Mouse (Mus musculus) liver, embryonic 12.5 days (tissue): ENCODE results near the gene Fam13a. TPM values are rescaled to one million over a fixed set of nuclear protein-coding genes. Genes with fewer than 3 reads are reported as not detected.

Experiments
- ATAC-seq: fragments of 200-750 bp; cut with Nextera tagmentation; 2 replicates; pipeline ENCODE4 v1.8.0; 2017; ENCODE audit warnings: moderate number of reproducible peaks, mild to moderate bottlenecking, moderate library complexity
- H3K27ac ChIP-seq: fragments of 300-500 bp; sonication (generic); 2 replicates; pipeline ENCODE4 v1.5.1; 2016; ENCODE audit warnings: mild to moderate bottlenecking
- H3K27me3 ChIP-seq: fragments of 300-500 bp; sonication (generic); replicated peaks from 2 replicates; pipeline ENCODE4 v1.6.1; 2016; ENCODE audit warnings: mild to moderate bottlenecking, moderate library complexity
- H3K36me3 ChIP-seq: fragments of 300-500 bp; sonication (generic); 2 replicates; pipeline ENCODE4 v1.6.1; 2016; ENCODE audit warnings: mild to moderate bottlenecking, moderate library complexity
- H3K4me1 ChIP-seq: fragments of 300-500 bp; sonication (generic); 2 replicates; pipeline ENCODE4 v1.6.1; 2016
- H3K4me2 ChIP-seq: fragments of 300-500 bp; sonication (generic); 2 replicates; pipeline ENCODE4 v1.6.1; 2016; ENCODE audit warnings: mild to moderate bottlenecking, moderate library complexity
- H3K4me3 ChIP-seq: fragments of 300-500 bp; sonication (generic); 2 replicates; pipeline ENCODE4 v1.5.1; 2016; ENCODE audit warnings: mild to moderate bottlenecking, moderate library complexity
- H3K9ac ChIP-seq: fragments of 300-500 bp; sonication (generic); 2 replicates; pipeline ENCODE4 v1.6.1; 2016; ENCODE audit warnings: mild to moderate bottlenecking, moderate library complexity
- H3K9me3 ChIP-seq: fragments of 300-500 bp; sonication (generic); replicated peaks from 2 replicates; pipeline ENCODE4 v1.6.1; 2016; ENCODE audit warnings: mild to moderate bottlenecking, moderate library complexity
- WGBS: fragments of 180-500 bp; shearing (Covaris S2); methylation state at CpG from one replicate; pipeline ENCODE4 v1.1.7; 2016; ENCODE audit not compliant: insufficient replicate concordance; 5-methylcytosine and 5-hydroxymethylcytosine counted together
- polyA plus RNA-seq: library from polyadenylated mRNA; unstranded; fragments of >200 nt; fragmentation: Nextera tagmentation; extraction: Ambion mirVana; gene quantifications from 2 replicates; pipeline ENCODE4 v1.2.1, GENCODE M21; 2016

The Fam13a gene
- polyA plus RNA-seq, 1 experiment from 2014 or later = 0.54 TPM

GRCm38 (mm10) chr6:59024806-59025205 is 457 bp upstream of the Fam13a start:
- H3K27ac ChIP-seq = no peak overlapping the region
- WGBS = 32% methylated on average over 3 of the region's 3 CpGs
- ATAC-seq = no peak

GRCm38 (mm10) chr6:59023455-59024163 is 740 bp downstream of the Fam13a start:
- no peak for ATAC-seq
- 38% methylated on average over 6 of the region's 6 CpGs for WGBS
- Histone ChIP-seq H3K4me3 (peak overlapping the region; percentile 52), H3K36me3 (no peaks in the 10 kb centered on the region), H3K27ac (no peak overlapping the region), H3K27me3 (no peaks in the 10 kb centered on the region), H3K9ac (no peak overlapping the region; the same call in 1 of the 2 replicates), H3K4me1 (peaks cover 12% of the 10 kb centered on the region), H3K9me3 (no peaks in the 10 kb centered on the region), H3K4me2 (peak overlapping the region; percentile 67)

More at GRCm38 (mm10) chr6:59024806-59025205, 457 bp upstream of the Fam13a start:
- H3K9ac ChIP-seq = no peak overlapping the region
- no peaks in the 10 kb centered on the region for H3K9me3 ChIP-seq
- peak overlapping the region; percentile 67 for H3K4me2 ChIP-seq
- no peaks in the 10 kb centered on the region for H3K27me3 ChIP-seq
- peaks cover 12% of the 10 kb centered on the region for H3K4me1 ChIP-seq
- no peaks in the 10 kb centered on the region for H3K36me3 ChIP-seq
- no peak overlapping the region for H3K4me3 ChIP-seq

- 66% methylated on average over 2 of the region's 2 CpGs for WGBS
- peaks cover 12% of the 10 kb centered on the region for H3K4me1 ChIP-seq
- H3K36me3 ChIP-seq = no peaks in the 10 kb centered on the region
- H3K9ac ChIP-seq = no peak overlapping the region
- no peaks in the 10 kb centered on the region for H3K9me3 ChIP-seq
- no peaks in the 10 kb centered on the region for H3K27me3 ChIP-seq
- no peak overlapping the region for H3K4me2 ChIP-seq
- no peak for ATAC-seq
- H3K27ac ChIP-seq = no peak overlapping the region
- H3K4me3 ChIP-seq = no peak overlapping the region
Observed at GRCm38 (mm10) chr6:59022621-59023020, 1.7 kb downstream of the Fam13a start.

- peaks cover 12% of the 10 kb centered on the region for H3K4me1 ChIP-seq
- no peak for ATAC-seq
- H3K9ac ChIP-seq = no peak overlapping the region
- no peaks in the 10 kb centered on the region for H3K36me3 ChIP-seq
- H3K9me3 ChIP-seq = no peaks in the 10 kb centered on the region
- 51% methylated on average over 2 of the region's 2 CpGs for WGBS
- H3K27ac ChIP-seq = no peak overlapping the region
- no peaks in the 10 kb centered on the region for H3K27me3 ChIP-seq
- no peak overlapping the region for H3K4me2 ChIP-seq
- H3K4me3 ChIP-seq = no peak overlapping the region
Observed at GRCm38 (mm10) chr6:59020346-59020745, 4.0 kb downstream of the Fam13a start.

GRCm38 (mm10) chr6:59019847-59020246 is 4.5 kb downstream of the Fam13a start:
- no peak for ATAC-seq
- Histone ChIP-seq H3K4me3 (no peak overlapping the region), H3K36me3 (no peaks in the 10 kb centered on the region), H3K9ac (no peak overlapping the region), H3K27me3 (no peaks in the 10 kb centered on the region), H3K4me2 (no peak overlapping the region), H3K9me3 (no peaks in the 10 kb centered on the region), H3K4me1 (peaks cover 12% of the 10 kb centered on the region), H3K27ac (no peak overlapping the region)
- 55% methylated on average over 1 of the region's 1 CpGs for WGBS

GRCm38 (mm10) chr6:59016336-59016832 is 8.0 kb downstream of the Fam13a start:
- 50% methylated on average over 1 of the region's 1 CpGs for WGBS
- Histone ChIP-seq H3K4me1 (no peaks in the 10 kb centered on the region), H3K27me3 (no peaks in the 10 kb centered on the region), H3K9ac (no peak overlapping the region), H3K9me3 (no peaks in the 10 kb centered on the region), H3K4me3 (no peak overlapping the region), H3K27ac (no peak overlapping the region), H3K36me3 (no peaks in the 10 kb centered on the region), H3K4me2 (no peak overlapping the region)
- ATAC-seq = 0 out of 2 replicates have a peak, but pooled peaks have one; percentile 35

GRCm38 (mm10) chr6:59014760-59015159 is 9.6 kb downstream of the Fam13a start:
- WGBS = 56% methylated on average over 2 of the region's 2 CpGs
- no peaks in the 10 kb centered on the region for H3K27me3 ChIP-seq

GRCm38 (mm10) chr6:59014088-59014759 is 10.1 kb downstream of the Fam13a start:
- no peaks in the 10 kb centered on the region for H3K4me1 ChIP-seq
- 71% methylated on average over 8 of the region's 8 CpGs for WGBS
- H3K4me3 ChIP-seq = no peak overlapping the region
- H3K4me2 ChIP-seq = no peak overlapping the region
- no peak overlapping the region for H3K27ac ChIP-seq
- H3K36me3 ChIP-seq = no peaks in the 10 kb centered on the region
- no peaks in the 10 kb centered on the region for H3K27me3 ChIP-seq
- no peak for ATAC-seq
- no peaks in the 10 kb centered on the region for H3K9me3 ChIP-seq
- no peak overlapping the region for H3K9ac ChIP-seq

More at GRCm38 (mm10) chr6:59014760-59015159, 9.6 kb downstream of the Fam13a start:
- Histone ChIP-seq H3K4me3 (no peak overlapping the region), H3K4me1 (no peaks in the 10 kb centered on the region), H3K9me3 (no peaks in the 10 kb centered on the region), H3K9ac (no peak overlapping the region), H3K27ac (no peak overlapping the region), H3K4me2 (no peak overlapping the region), H3K36me3 (no peaks in the 10 kb centered on the region)
- ATAC-seq = no peak

GRCm38 (mm10) chr6:59010792-59011191 is 13.6 kb downstream of the Fam13a start:
- Histone ChIP-seq H3K27ac (no peak overlapping the region), H3K4me2 (no peak overlapping the region), H3K9ac (no peak overlapping the region), H3K27me3 (no peaks in the 10 kb centered on the region), H3K4me1 (no peaks in the 10 kb centered on the region), H3K4me3 (no peak overlapping the region), H3K36me3 (no peaks in the 10 kb centered on the region), H3K9me3 (no peaks in the 10 kb centered on the region)
- ATAC-seq = no peak
- WGBS = 75% methylated on average over 3 of the region's 3 CpGs

- Histone ChIP-seq H3K4me1 (no peaks in the 10 kb centered on the region), H3K27ac (no peak overlapping the region), H3K4me2 (no peak overlapping the region), H3K36me3 (no peaks in the 10 kb centered on the region), H3K4me3 (no peak overlapping the region), H3K9ac (no peak overlapping the region), H3K27me3 (no peaks in the 10 kb centered on the region), H3K9me3 (no peaks in the 10 kb centered on the region)
- WGBS = 85% methylated on average over 5 of the region's 5 CpGs
- no peak for ATAC-seq
Observed at GRCm38 (mm10) chr6:59004630-59005029, 19.7 kb downstream of the Fam13a start.

GRCm38 (mm10) chr6:58999044-58999453 is 25.3 kb downstream of the Fam13a start:
- Histone ChIP-seq H3K4me2 (no peak overlapping the region), H3K9ac (no peak overlapping the region), H3K27me3 (no peaks in the 10 kb centered on the region), H3K36me3 (no peaks in the 10 kb centered on the region), H3K4me3 (no peak overlapping the region), H3K27ac (no peak overlapping the region), H3K9me3 (no peaks in the 10 kb centered on the region), H3K4me1 (no peaks in the 10 kb centered on the region)
- WGBS = 31% methylated on average over 4 of the region's 4 CpGs
- ATAC-seq = no peak

GRCm38 (mm10) chr6:58998528-58998927 is 25.8 kb downstream of the Fam13a start:
- H3K36me3 ChIP-seq = no peaks in the 10 kb centered on the region
- H3K27me3 ChIP-seq = no peaks in the 10 kb centered on the region
- H3K9ac ChIP-seq = no peak overlapping the region
- no peaks in the 10 kb centered on the region for H3K9me3 ChIP-seq
- ATAC-seq = no peak
- no peak overlapping the region for H3K4me3 ChIP-seq
- H3K27ac ChIP-seq = no peak overlapping the region
- H3K4me2 ChIP-seq = no peak overlapping the region
- H3K4me1 ChIP-seq = no peaks in the 10 kb centered on the region
- WGBS = 63% methylated on average over 4 of the region's 4 CpGs
